Mouse (Mus musculus) heart, postnatal 10 days (tissue): ENCODE data around the gene Tcl1b2. TPM values are rescaled to one million over a fixed set of nuclear protein-coding genes. Genes with fewer than 3 reads are reported as not detected.
"Not testable (repeated sequence)": the region's sequence is repeated elsewhere in the genome, so short reads cannot be mapped to it uniquely, and the experiment has no call there.

Experiments
- DNase-seq, 2 experiments: peaks; one replicate each; pipeline ENCODE4 v3.0.0; 2021
- intact Hi-C: fragments of 180-260 bp; cut with DNase I; formaldehyde crosslinking; loops from one replicate; pipeline ENCODE4 v1.15.1; 2025
- total RNA-seq, 2 experiments: library from RNA; stranded (reverse); gene quantifications; 2 replicates each; pipeline ENCODE4 v1.2.3; 2021

The Tcl1b2 gene
- total RNA-seq, result not detected

DNA sequence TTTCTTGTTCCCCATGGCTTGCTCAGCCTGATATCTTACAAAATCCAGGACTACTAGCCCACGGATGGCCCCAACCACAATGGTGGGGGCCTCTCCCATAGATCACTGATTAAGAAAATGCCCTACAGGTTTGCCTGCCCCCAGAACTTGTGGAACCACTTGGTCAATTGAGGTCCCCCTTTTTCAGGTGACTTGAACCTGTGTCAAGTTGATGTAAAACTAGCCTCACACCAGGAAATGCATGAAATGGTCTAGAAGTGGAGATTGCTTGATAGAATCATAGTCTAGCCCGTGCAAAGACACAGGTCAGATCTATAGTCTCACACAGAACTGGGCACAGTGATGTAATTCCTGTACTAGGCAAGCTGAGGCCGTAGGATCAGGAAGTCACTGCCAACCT lies at the start of gene Tcl1b2:
Gene Tcl1b2 (plus strand): TSS at position 301 of the 400 bp plus-strand sequence.
- DNase-seq, result no peak
- intact Hi-C loops, result no loop called here

DNA sequence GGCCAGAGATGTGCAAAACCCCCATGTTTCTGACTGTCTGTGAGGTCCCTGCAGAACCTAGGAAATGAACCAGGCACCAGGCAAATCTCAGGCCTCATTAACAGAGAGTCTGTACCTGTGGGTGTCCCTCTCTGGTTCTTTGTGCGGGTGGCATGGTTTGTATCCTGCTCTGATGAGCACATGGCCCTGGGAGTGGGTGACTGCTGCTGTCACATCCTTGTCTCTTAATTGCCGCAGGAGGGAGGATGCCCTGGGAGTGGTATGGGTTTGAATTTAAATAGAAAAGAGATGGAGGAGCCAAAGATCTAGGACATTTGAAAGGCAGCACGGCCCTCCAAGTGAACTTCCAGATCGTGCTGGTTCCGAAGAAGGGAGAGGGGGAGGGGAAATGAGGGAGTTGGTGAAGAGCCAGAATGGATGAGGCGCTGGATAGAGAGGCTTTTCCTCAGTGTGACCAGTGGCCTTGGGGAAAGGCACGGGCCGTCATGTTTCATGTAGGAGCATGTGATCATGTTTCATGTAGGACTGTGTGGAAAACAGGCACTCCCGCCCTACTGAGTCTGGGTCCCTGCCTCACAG lies 46.3 kb upstream of the Tcl1b2 start:
- intact Hi-C loops, result loop anchor here (5.0 kb wide), 1 partner anchor 147 kb away; no protein-coding TSS in a partner anchor
- DNase-seq, result no peak

DNA sequence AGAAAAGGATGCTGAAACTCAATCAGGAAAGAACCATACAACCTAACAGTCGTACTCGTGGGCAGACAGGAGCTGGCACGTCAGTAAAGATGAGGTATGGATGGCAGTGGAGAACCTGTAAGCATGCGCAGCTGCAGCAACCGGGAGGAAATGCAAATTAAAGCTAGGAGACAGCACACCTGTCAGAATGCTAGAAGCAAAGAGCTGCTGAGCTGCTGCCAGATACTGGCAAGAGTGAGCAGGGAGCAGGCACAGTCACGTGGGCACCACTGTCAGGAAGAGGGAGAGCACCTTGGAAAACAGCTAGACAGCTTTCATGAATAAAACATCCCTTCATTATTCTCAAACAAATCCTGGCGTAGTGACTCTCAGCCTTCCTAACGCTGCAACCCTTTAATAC lies 42.9 kb upstream of the Tcl1b2 start:
- intact Hi-C loops, result loop anchor here (5.0 kb wide), 1 partner anchor 151 kb away; no protein-coding TSS in a partner anchor

DNA sequence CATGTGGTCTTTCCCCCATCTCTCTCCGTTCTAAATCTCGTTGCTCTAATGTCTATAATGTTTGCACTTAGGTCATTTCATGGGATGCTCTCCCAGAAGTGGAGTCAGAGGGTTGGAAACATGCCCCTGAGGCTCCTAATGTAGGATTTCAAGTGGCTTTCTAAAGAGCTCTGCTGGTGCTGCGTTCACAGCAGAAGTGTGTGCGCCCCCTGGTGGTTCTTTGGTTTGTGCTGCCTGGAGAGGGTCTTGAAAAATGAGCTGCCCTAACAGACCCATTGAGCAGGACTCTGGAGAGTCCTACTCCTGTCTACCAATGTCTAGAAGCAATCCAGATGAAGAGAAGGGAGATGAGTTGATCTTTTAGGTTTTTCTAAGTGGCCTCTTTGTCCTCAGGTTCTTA lies 41.8 kb upstream of the Tcl1b2 start:
- peak; percentile 73 to 87 for DNase-seq
- intact Hi-C loops, result loop anchor here (1.0 to 5.0 kb wide), 3 partner anchors 29 to 152 kb away; no protein-coding TSS in a partner anchor

More for the DNA sequence above, 42.9 kb upstream of the Tcl1b2 start:
- DNase-seq, result no peak

DNA sequence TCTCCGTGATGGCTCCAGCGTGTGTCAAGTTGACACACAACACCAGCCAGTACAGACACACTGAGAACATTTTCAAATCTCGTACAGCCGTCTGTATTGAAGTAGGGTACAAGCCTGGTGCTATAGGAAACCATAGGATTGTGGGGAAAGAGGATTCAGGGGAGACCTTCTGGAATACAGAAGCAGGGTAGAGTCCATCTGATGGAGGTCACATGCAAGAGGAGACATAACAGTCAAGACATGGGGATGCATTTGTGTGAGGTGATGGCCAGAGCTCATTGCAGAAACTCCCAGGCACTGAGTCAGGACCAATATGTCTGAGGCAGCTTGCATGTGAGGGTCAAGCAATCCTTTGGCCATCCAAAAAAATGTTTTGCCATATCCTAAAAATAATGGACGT lies 40.5 kb upstream of the Tcl1b2 start:
- intact Hi-C loops, result loop anchor here (2.0 kb wide), 1 partner anchor 31 kb away; no protein-coding TSS in a partner anchor
- DNase-seq, result no peak

DNA sequence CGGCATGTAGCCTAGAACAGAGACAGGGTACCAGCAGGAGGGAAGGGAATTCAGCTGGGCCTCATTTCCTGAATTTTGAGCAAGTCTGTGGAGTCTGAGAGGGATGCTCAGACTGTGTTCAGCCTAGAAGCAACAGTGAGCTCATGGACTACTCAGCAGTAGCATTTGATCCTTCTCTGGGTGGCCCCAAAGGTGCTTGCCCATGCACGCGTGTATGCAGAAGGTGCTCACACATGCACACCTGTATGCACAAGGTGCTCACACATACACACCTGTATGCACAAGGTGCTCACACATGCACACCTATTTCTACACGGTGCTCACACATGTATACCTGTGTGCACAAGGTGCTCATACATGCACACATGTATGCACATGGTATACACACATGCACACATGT lies 37.0 kb upstream of the Tcl1b2 start:
- intact Hi-C loops, result no loop called here
- no peak for DNase-seq

DNA sequence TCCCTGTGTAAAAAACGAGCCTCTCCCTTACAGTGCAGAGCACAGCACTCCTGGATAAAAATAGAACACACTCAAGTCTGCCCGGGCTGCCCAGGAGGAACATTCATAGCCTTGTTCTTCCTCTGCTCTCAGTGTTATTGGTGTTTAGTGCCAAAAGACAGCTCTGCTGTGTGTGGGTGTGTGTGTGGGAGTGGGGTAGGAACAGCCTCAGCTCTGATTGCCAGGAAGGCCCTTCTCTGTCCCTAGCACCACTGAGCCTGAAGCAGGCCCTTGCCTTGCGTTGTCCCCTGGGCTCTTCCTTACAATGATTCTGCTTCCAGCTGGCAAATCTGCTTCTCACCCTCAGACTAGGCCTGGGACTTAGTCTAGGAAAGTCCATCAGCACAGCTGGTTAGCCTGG lies 36.4 kb upstream of the Tcl1b2 start:
- DNase-seq, result peak; percentile 10 to 18
- intact Hi-C loops, result no loop called here

DNA sequence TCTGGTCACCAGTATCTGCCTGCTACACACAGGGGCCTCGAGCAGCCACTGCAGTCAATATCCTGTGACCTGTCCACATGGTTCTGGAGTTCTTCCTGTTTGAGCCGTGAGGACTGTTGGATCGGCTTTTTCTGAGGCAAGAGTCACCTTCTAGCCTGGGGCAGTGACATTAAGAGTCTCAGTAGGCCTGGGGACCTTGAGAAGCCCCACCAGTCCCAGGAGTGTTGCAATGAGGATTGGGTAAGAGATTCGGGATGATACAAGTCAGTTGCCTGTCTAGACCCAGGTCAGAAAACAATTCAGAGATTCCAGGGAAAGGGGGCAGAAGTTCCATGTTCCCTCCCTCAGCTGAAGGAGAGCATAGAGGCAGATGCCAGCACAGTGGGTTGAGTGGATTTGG lies 36.0 kb upstream of the Tcl1b2 start:
- intact Hi-C loops, result no loop called here
- no peak for DNase-seq

DNA sequence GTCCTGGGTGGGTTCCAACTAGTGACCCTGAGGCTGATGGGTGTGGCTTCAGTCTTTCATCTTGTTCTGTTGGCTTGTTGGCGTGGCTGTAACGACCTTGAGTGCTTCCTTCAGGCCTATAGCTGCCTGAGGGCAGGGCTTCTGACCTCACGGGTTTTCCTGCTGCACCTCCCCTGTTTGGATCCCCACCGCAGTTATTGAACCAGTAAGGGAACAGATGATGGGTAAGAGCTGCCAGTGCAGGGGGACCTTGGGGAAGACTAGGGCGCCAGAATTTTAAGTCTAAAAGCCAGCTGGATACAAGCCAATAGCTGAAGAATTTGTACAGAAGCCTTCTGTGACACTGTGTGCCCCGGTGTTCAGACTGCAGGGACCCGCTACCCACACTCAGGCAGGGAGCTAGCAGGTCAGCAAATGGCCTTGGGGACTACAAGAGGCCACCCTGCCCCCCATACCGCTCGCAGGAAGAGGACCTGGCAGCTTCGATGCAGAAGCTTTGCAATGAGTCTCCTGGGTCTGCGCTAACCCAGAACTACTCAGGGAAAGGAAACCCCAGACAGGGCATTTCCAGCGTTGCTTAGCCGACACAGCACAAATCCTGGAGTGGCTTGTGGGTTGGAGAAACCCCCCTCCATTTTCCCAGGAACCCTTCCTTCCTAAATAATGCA lies 33.4 kb upstream of the Tcl1b2 start:
- intact Hi-C loops, result no loop called here
- peak in 1 of 2 experiments; percentile 16 for DNase-seq

DNA sequence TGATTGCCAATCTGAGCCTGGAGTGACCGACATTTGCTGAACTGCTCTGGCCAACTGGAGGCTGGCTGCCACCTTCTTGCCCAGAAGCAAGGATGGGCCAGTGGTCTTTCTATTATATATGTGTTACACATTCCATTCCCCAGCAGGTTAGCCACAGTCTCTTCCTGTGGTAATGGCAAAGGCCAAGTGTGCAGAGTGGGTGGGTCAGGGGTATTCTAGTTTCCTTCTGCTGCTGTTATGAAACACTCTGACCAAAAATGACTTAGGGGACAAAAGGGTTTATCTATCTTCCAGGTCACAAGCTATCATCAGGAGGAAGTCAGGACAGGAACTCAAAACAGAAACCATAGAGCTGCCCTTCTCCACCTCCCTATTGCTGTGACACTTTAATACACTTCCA lies 29.2 kb upstream of the Tcl1b2 start:
- no peak for DNase-seq
- intact Hi-C loops, result no loop called here

DNA sequence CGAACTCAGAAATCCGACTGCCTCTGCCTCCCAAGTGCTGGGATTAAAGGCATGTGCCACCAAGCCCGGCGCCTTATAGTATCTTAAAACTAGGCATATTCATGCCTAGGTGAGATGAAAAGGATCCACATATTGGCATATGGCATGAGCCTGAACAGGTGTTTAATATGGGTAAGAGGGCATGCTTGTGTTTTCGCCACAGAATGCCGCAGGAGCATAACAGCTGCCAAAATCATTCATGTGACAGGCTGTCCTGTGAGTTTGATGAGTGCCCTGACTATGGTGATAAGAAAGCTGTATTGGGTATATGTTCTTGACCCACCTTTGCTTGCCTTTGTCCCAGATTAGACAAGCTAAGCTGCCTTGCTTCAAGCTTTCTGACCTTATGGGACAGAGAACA lies 20.5 kb upstream of the Tcl1b2 start:
- intact Hi-C loops, result no loop called here
- no peak for DNase-seq

DNA sequence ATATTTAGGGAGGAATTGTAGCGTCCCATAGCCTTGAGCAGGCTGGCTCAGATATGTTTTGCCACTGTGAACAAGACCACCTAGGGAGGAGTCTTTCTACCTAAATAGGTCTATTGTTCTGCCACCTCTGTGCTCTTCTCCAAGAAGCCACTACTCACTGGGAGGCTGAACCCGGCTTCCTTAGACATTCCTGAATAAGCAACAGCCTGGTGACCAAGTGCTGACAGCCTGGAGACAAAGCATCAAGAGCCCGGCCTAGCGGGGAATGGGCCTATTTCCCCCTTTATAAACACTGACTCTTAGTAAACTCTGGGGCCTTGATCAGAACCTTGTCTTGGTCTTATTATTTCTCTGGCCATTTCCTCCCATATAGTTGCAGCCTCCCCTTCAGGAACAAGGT lies 19.3 kb upstream of the Tcl1b2 start:
- no peak for DNase-seq
- intact Hi-C loops, result no loop called here

DNA sequence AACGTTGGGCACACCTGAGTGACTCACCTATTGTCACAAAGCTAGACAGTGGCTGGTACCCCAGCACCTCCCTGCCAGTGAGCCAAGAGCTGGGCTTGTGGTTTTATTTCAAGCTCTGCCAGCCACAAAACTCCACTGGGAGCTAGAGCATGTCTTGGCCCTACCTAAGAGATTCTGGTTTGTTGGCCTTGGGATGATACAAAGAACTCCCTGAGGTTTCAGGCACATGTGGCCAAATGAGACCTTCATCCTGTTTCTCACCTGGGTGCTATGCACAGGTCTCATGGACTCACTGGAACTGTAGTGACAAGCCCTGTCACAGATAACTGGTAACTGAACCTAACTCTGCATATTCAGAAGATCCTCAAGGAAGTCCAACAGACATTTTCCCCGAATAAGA lies 18.2 kb upstream of the Tcl1b2 start:
- intact Hi-C loops, result no loop called here
- DNase-seq, result no peak

DNA sequence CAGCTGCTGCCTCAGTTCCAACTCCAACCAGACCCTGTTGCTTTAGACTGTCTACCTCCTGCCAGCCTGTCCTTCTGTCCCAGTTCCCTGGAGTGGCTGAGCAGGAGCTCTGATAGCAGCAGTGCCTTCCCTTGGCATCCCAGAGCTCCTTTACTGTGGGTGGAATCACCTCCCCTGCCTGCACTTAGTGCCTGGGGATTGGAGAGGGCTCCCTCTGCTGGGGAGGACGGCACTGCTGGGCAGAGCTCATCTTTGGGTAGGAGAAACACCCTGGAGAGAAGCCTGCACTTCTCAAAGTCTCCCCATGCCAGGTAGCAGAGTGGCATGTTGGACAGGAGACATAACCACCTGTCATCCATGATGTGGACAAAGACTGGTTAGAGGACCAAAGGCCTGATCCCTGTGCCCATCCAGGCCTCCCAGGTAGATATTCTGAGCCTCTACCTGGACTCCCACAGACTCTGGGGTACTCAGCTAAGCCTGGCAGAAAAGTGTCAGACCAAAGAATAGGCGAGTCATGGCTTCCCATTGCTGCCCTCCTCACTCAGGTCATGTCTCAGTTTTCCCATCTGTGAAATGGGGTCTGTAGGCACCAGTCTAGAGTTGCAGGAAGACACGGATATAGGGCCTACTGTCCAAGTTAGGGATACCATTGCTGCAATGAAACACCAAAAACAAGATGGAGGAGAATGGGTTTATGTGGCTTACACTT lies 16.2 kb upstream of the Tcl1b2 start:
- intact Hi-C loops, result not testable (repeated sequence)

DNA sequence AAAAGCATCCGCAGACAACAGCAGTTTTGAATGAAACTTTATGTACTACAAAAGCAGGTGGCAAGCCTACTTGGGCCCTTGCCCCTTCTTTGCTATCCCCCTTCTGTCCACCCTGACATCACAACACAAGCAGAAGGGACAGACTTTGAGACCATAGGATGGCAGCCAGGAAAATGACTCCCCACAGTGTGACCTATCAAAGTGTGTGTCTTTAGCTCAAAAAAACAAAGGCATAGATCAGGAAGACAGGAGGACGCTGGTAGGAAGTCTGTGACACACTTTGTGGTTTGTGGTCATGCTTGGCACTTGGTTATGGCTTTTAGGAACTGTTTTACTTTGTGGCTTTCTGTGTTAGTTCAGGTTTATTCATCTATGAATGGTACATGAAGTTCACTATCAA lies 11.6 kb upstream of the Tcl1b2 start:
- intact Hi-C loops, result not testable (repeated sequence)

More for the DNA sequence above, 16.2 kb upstream of the Tcl1b2 start:
- not testable (repeated sequence) for DNase-seq

DNA sequence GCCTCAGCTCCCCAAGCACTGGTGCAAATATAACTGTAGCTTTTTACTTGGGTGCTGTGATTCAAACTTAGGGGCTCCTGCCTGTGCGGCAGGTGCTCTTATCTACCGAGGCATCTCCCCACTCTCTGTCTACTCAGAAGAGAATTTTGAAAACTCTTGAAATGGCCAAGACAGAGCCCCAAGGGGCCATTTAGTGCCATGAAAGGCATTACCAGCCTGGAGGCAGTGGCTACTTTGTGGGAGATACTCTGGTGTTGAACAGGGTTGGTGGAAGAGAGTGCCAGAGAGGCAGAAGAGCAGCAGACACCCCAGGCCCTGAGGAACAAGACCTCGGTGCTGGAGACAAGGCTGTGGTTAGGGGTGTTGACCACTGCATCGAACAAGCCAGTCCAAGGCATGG lies 11.0 kb upstream of the Tcl1b2 start:
- intact Hi-C loops, DNase-seq: not testable (repeated sequence)

More for the DNA sequence above, 11.6 kb upstream of the Tcl1b2 start:
- not testable (repeated sequence) for DNase-seq

DNA sequence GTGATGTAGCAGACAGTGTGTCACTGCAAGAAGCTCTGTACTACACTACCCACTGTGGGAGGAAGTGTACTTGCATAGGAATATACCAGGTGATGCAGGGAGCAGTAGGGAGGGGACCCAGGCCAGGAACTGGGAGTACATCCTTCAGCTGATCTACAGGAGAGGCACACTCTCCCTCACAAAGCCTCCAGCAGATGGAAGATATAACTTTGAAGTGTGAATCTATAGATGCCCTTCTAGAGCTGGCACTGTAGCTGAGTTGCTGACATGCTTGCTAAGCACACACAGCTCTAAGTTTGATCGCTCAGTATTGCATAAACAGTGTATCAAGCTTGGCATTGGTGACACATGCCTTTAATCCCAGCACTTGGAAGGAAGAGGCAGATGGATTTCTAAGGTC lies 8.1 kb upstream of the Tcl1b2 start:
- DNase-seq, intact Hi-C loops: not testable (repeated sequence)

DNA sequence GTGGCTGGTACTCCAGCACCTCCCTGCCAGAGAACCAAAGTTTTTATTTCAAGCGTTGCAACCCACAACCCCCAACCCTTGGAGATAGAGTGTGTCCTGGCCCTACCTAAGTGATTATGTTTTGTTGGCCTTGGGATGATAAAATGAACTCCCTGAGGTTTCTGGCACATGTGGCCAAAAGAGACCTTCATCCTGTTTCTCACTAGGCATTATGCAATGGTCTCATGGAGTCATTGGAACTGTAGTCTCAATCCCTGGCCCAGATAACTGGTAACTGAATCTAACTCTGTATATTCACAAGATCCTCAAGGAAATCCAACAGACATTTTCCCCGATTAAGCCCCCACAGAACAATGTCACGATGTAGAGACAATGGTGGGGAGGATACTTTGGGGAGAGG lies 2.7 kb upstream of the Tcl1b2 start:
- no peak for DNase-seq
- intact Hi-C loops, result no loop called here

DNA sequence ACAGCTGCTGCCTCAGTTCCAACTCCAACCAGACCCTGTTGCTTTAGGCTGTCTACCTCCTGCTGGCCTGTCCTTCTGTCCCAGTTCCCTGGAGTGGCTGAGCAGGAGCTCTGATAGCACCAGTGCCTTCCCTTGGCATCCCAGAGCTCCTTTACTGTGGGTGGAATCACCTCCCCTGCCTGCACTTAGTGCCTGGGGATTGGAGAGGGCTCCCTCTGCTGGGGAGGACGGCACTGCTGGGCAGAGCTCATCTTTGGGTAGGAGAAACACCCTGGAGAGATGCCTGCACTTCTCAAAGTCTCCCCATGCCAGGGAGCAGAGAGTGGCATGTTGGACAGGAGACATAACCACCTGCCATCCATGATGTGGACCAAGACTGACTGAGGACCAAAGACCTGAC lies 886 bp upstream of the Tcl1b2 start:
- DNase-seq, result not testable (repeated sequence)

DNA sequence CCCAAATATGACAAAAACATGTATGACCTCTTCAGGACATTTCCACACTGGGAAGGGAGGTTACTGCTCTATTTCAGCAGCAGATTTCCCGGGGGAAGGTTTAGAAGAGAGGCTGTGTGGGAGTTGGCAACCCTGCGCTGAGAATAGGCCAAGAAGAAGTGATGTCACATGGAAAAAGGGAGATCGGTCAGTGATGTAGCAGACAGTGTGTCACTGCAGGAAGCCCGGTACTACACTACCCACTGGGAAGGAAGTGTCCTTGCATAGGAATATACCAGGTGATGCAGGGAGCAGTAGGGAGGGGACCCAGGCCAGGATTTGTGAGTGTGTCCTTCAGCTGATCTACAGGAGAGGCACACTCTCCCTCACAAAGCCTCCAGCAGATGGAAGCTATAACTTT lies 9.5 kb downstream of the Tcl1b2 start:
- DNase-seq, result peak; percentile 11 to 17
- intact Hi-C loops, result not testable (repeated sequence)

More for the DNA sequence above, 886 bp upstream of the Tcl1b2 start:
- intact Hi-C loops, result not testable (repeated sequence)

DNA sequence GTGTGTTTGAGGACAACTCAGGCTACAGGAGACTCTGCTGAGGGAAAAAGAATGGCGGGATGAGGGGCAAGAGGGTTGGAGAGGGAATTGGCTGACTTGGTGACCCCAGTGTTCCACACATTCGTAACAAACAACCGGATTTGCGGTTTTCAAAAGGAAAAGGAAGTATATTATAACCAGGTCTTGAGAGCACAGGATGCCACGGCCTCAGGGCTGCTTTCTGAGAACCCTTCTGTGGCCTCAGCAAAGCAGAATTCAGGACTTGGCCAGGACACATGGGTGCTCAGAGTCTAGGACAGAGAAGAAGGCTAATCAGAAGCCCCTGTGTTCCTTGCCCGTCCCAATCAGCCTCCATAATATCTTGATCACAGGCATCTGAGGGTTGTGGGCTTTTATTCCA lies 13.0 kb downstream of the Tcl1b2 start:
- intact Hi-C loops, result no loop called here
- DNase-seq, result no peak

DNA sequence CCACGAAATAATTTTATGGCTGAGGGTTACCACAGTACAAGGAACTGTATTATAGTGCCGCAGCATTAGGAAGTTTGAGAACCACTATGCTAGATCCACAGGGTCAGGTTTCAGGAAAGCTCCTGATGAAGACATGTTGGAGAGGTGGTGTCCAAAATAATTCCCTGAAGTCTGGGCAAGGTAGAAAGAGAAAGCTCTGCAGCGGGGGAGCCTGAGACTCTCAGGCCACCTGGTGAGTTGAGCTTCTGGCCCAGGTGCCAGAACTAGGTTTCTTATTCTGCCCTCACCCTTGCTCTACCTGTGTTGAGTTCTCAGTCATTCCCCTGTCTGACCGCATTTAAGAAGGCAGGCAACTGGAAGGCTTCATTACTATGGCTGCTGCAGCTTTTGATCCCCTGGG lies 13.6 kb downstream of the Tcl1b2 start, which contains the start of gene Tcl1b1:
Gene Tcl1b1 (plus strand): TSS at position 301 of the 400 bp plus-strand sequence.
- no peak for DNase-seq
- intact Hi-C loops, result no loop called here
